ENCODE assay signal across 24 mouse cellular contexts in the genomic region with DNA sequence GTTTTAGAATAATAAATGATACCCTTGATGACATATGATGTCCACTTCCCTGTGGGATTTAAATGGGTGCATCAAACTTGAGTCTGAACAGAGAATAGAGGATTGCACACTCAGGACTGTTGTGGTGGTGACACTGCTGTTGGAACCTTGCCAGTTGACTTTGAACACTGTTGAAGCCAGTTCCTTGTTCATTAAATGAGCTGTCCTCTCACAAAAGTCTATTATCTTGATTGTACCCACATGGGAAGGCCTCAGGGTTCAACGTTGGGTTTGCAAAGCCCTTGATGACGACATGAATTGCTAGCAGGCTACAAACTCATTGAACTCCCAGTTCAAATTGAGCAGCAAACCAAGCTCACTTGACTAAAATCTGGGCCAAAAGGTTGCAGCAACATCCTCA.
DNase-seq lines count a peak whose midpoint lies in the region; ATAC-seq and TF ChIP-seq lines count a peak whose summit lies in the region.
"Had no signal": no experiment of that assay in that cellular context is flagged by ENCODE, and none has a peak within 500 bp of the region (broad histone marks: within the 10 kb centered on the region; RNA-seq: fewer than 3 reads in every experiment).

No protein-coding gene starts in this region.

- H3K4me3 ChIP-seq in kidney, adult 2 months (ENCODE audit: insufficient read depth, low read depth, low read length): no peak overlapping the region
- H3K4me3 ChIP-seq in kidney, embryonic 16.5 days (ENCODE audit: low read length): no peak overlapping the region
- no peak overlapping the region for H3K4me3 ChIP-seq in MEL (ENCODE audit: control insufficient read depth in 1 of 2, insufficient read depth in 1 of 2, low read depth in 2 of 2, low read length in 2 of 2)
- no peak overlapping the region for H3K4me3 ChIP-seq in intestine, postnatal 0 days (ENCODE audit: low read depth, low read length)
- H3K4me3 ChIP-seq: embryonic facial prominence, embryonic 15.5 days; erythroblast, embryonic 14.5 days; heart, embryonic 13.5 days had no signal

- no peak for TF ChIP-seq RAD21 in MEL (IDR thresholded peaks at IDR 0.05; ENCODE audit: low read depth, low read length)

- TF ChIP-seq CTCF in kidney, adult 2 months (conservative IDR thresholded peaks at IDR 0.05; ENCODE audit: insufficient read depth, insufficient read length, low read depth, low read length): no peak
- no peak for TF ChIP-seq CTCF in MEL (IDR thresholded peaks at IDR 0.05 in 2 of 3, conservative IDR thresholded peaks at IDR 0.05 in 1 of 3; ENCODE audit: control insufficient read depth in 1 of 3, insufficient read depth in 1 of 3, low read depth in 2 of 3, low read length in 3 of 3, poor library complexity in 1 of 3, severe bottlenecking in 1 of 3)
- TF ChIP-seq CTCF in intestine, postnatal 0 days (IDR thresholded peaks at IDR 0.05; ENCODE audit: low read depth): no peak

- no peaks in the 10 kb centered on the region for H3K36me3 ChIP-seq in kidney, adult 2 months (ENCODE audit: control insufficient read depth, insufficient read depth, low read length)
- H3K36me3 ChIP-seq in kidney, embryonic 16.5 days (ENCODE audit: insufficient read depth, low read length): no peaks in the 10 kb centered on the region
- H3K36me3 ChIP-seq in MEL (ENCODE audit: control insufficient read depth in 1 of 2, insufficient read depth in 2 of 2, low read length in 2 of 2): no peaks in the 10 kb centered on the region
- H3K36me3 ChIP-seq in intestine, postnatal 0 days (ENCODE audit: control insufficient read depth, insufficient read depth): no peaks in the 10 kb centered on the region
- H3K36me3 ChIP-seq: embryonic facial prominence, embryonic 15.5 days; G1E; heart, embryonic 13.5 days had no signal

- H3K9ac ChIP-seq in kidney, embryonic 16.5 days (replicated peaks; ENCODE audit: low read length): no peak overlapping the region
- H3K9ac ChIP-seq in MEL (ENCODE audit: control insufficient read depth, low read depth, low read length, poor library complexity, severe bottlenecking): no peak overlapping the region
- no peak overlapping the region for H3K9ac ChIP-seq in intestine, postnatal 0 days (ENCODE audit: low read depth, low read length)
- H3K9ac ChIP-seq: embryonic facial prominence, embryonic 15.5 days; heart, embryonic 13.5 days had no signal

- H3K27me3 ChIP-seq in kidney, adult 2 months (replicated peaks; ENCODE audit: control insufficient read depth, insufficient read depth, low read length): no peaks in the 10 kb centered on the region; the same call in 1 of the 2 replicates
- no peaks in the 10 kb centered on the region for H3K27me3 ChIP-seq in kidney, embryonic 16.5 days (ENCODE audit: insufficient read depth, low read length)
- H3K27me3 ChIP-seq in MEL (ENCODE audit: control insufficient read depth in 1 of 2, insufficient read depth in 2 of 2, low read length in 2 of 2): no peaks in the 10 kb centered on the region; a peak in 1 of 4 replicates
- H3K27me3 ChIP-seq in intestine, postnatal 0 days (replicated peaks; ENCODE audit: control insufficient read depth, insufficient read depth, low read length): no peaks in the 10 kb centered on the region
- H3K27me3 ChIP-seq: embryonic facial prominence, embryonic 15.5 days; heart, embryonic 13.5 days; Patski had no signal

- DNase-seq in kidney, adult 2 months: peak; percentile 23
- DNase-seq in MEL (ENCODE audit: low read depth, low spot score): peak; percentile 35
- DNase-seq in gonadal fat pad, adult 2 months (ENCODE audit: low read depth): peak; percentile 88
- no peak for DNase-seq in cerebellum, postnatal 14 days
- no peak for DNase-seq in cerebellum, postnatal 36 days
- DNase-seq: adrenal gland, adult 2 months; adrenal gland, postnatal 25 days; B cell, adult 2 months; cerebellum, adult 18-20 months; cerebellum, adult 9-11 months; embryo, embryonic 11 days; gastrocnemius, postnatal 10 days; heart, postnatal 36 days had no signal

- no peak for ATAC-seq in kidney, embryonic 16.5 days (ENCODE audit: low FRiP score, low TSS enrichment)
- peak; percentile 90 for ATAC-seq in intestine, postnatal 0 days
- ATAC-seq: activated CD4-positive, CD25-positive, alpha-beta regulatory T cell, adult 4 months; CD4-positive, CD25-positive, alpha-beta regulatory T cell, adult 4 months; forebrain, embryonic 16.5 days; hindbrain, embryonic 16.5 days; Patski had no signal

- no peaks in the 10 kb centered on the region for H3K9me3 ChIP-seq in kidney, embryonic 16.5 days (ENCODE audit: low read length)
- no peaks in the 10 kb centered on the region for H3K9me3 ChIP-seq in MEL (replicated peaks; ENCODE audit: insufficient read depth, low read length)
- no peaks in the 10 kb centered on the region for H3K9me3 ChIP-seq in intestine, postnatal 0 days (ENCODE audit: control insufficient read depth)
- H3K9me3 ChIP-seq: embryonic facial prominence, embryonic 15.5 days; G1E had no signal

- H3K4me1 ChIP-seq in kidney, adult 2 months (ENCODE audit: control insufficient read depth, insufficient read depth, low read length): peaks cover 5% of the 10 kb centered on the region; the same call in 1 of the 2 replicates
- H3K4me1 ChIP-seq in kidney, embryonic 16.5 days (ENCODE audit: insufficient read depth, low read length): 0 out of 2 replicates have a peak, but pooled peaks cover 6% of the 10 kb centered on the region
- H3K4me1 ChIP-seq in MEL (ENCODE audit: control insufficient read depth in 1 of 2, insufficient read depth in 2 of 2, low read length in 2 of 2): no peaks in the 10 kb centered on the region
- H3K4me1 ChIP-seq in intestine, postnatal 0 days (replicated peaks; ENCODE audit: control insufficient read depth, insufficient read depth, low read length): no peaks in the 10 kb centered on the region
- H3K4me1 ChIP-seq: embryonic facial prominence, embryonic 15.5 days; heart, embryonic 13.5 days had no signal

- no peak for TF ChIP-seq EP300 in MEL (IDR thresholded peaks at IDR 0.05; ENCODE audit: low read depth in 1 of 2, low read length in 2 of 2)

- no peak for TF ChIP-seq POLR2A in kidney, adult 2 months (IDR thresholded peaks at IDR 0.05; ENCODE audit: low read depth, low read length)
- TF ChIP-seq POLR2A in MEL (IDR thresholded peaks at IDR 0.05; ENCODE audit: control insufficient read depth in 1 of 2, insufficient read depth in 1 of 2, low read depth in 1 of 2, low read length in 2 of 2, poor library complexity in 1 of 2): no peak

- no peaks in the 10 kb centered on the region for H3K79me2 ChIP-seq in MEL (ENCODE audit: control insufficient read depth, insufficient read depth, low read length, poor library complexity)

- no peak overlapping the region for H3K27ac ChIP-seq in kidney, adult 2 months (ENCODE audit: insufficient read depth, low read depth, low read length)
- no peak overlapping the region for H3K27ac ChIP-seq in kidney, embryonic 16.5 days (ENCODE audit: low read length)
- no peak overlapping the region for H3K27ac ChIP-seq in MEL (ENCODE audit: control insufficient read depth, low read depth, low read length)
- no peak overlapping the region for H3K27ac ChIP-seq in intestine, postnatal 0 days (ENCODE audit: low read depth, low read length)
- H3K27ac ChIP-seq: embryonic facial prominence, embryonic 15.5 days; heart, embryonic 13.5 days had no signal

- 71% methylated on average over 2 of the region's 2 CpGs for WGBS in kidney, adult 2 months
- 77% methylated on average over 2 of the region's 2 CpGs for WGBS in kidney, embryonic 16.5 days
- 32% methylated on average over 2 of the region's 2 CpGs for WGBS in intestine, postnatal 0 days

- no peak overlapping the region for H3K4me2 ChIP-seq in kidney, embryonic 16.5 days (replicated peaks; ENCODE audit: low read depth, low read length)
- H3K4me2 ChIP-seq in intestine, postnatal 0 days (replicated peaks; ENCODE audit: low read depth): no peak overlapping the region
- H3K4me2 ChIP-seq: embryonic facial prominence, embryonic 15.5 days; heart, embryonic 13.5 days had no signal

TF ChIP-seq in MEL, 35 proteins besides CTCF, POLR2A, EP300 and RAD21:
- TF ChIP-seq TBP (IDR thresholded peaks at IDR 0.05; ENCODE audit: low read depth, low read length): no peak
- TF ChIP-seq BHLHE40 (IDR thresholded peaks at IDR 0.05; ENCODE audit: borderline replicate concordance, low read depth, low read length): no peak
- TF ChIP-seq USF1 (IDR thresholded peaks at IDR 0.05; ENCODE audit: low read depth, low read length): no peak
- TF ChIP-seq CHD1 (IDR thresholded peaks at IDR 0.05; ENCODE audit: low read depth, low read length): no peak
- no peak for TF ChIP-seq RCOR1 (IDR thresholded peaks at IDR 0.05; ENCODE audit: low read depth, low read length)
- no peak for TF ChIP-seq ZC3H11A (IDR thresholded peaks at IDR 0.05; ENCODE audit: low read depth, low read length)
- no peak for TF ChIP-seq TAL1 (IDR thresholded peaks at IDR 0.05; ENCODE audit: low read length)

Comparison
In these comparisons a context has a peak if more than half of its experiments do, and no peak if none do; other contexts are left out.
1. DNase-seq: peak in kidney, adult 2 months (single experiment), MEL (single experiment) and gonadal fat pad, adult 2 months (single experiment); none in cerebellum, postnatal 14 days (0 of 2) and cerebellum, postnatal 36 days (0 of 2).